Mouse (Mus musculus): ENCODE data around the gene Hikeshi. TPM values are rescaled to one million over a fixed set of nuclear protein-coding genes. Genes with fewer than 3 reads are reported as not detected.

Gene Hikeshi
- total RNA-seq, 2 experiments from 2014 or later = 57.4 to 62.7 TPM

DNA sequence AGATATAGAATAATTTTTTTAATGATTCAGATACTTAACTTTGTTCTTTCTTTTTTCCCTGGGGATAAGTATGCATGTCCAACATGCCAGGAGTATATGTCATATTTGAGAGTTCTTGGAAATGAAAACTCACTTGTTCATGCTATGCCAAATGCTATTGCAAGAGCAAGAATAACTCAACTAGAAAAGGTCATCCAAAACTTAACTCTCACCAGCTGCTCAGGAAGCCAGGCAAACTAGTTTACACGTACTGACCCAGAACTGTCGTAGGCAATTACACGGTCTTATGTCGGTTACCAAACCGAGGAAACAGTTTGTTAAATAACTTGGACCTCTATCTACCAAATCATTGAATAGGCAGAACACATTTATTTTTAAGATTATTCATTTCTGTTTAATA lies 24.3 kb downstream of the Hikeshi start:
- ATAC-seq (ENCODE audit: poor library complexity, severe bottlenecking) = no peak

DNA sequence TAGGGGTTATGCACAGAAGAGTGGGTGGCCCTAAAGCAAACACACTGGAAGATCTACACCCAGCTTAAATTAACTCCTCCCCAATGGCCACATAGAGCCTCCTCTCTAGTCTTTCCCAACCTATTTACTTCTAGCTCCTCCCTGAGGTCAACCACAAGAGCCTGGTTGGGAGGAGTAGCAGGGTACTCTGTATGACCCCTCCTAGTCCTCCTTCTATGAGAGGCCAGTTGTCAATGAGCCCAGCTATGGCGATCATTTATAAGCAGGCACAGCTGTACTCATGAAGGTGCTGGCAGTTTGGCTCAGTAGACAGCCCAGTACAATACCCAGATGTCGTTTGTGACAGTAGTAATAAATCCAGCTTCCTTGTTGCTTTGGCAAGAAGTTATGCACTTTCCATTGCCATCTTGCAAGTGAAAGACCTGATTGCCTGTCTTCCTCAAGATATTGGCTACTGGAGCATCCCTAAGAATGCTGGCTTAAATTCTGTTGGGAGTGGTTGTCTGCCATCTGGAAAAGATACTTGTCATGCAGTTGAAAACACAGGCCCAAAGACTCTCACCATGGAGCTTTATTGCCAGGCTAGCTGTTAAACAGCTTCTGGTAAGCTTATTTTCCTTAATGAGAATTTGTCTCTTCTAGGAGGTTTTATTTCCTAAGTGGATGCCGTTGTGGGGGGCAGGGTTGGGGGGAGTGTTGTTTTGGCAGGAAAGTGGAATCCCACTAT lies 27.4 kb downstream of the Hikeshi start:
- ATAC-seq (ENCODE audit: poor library complexity, severe bottlenecking) = no peak

GRCm38 (mm10) chr7:89912356-89912755 lies 28.6 kb downstream of the Hikeshi start:
- no peak for ATAC-seq (ENCODE audit: poor library complexity, severe bottlenecking)

DNA sequence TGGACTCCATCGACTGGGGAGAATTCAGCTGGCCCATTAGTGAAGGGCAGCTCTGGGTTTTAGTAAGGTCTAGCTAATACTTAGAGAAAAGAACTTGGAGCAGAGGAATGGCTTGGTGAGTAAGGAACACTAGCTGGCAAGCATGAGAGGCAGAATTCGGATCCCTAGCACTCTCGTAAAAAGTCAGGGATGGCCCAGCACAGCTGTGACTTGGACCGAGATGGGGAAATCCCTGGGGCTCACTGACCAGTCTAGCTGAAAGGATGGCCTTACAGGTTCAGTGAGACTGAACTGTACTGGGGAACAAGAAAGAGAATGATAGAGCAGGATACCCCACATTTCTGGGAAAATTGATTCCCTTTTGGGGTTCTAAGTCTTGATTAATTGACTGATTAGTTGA lies 31.3 kb downstream of the Hikeshi start:
- ATAC-seq (ENCODE audit: poor library complexity, severe bottlenecking) = no peak

GRCm38 (mm10) chr7:89908899-89909621 lies 31.9 kb downstream of the Hikeshi start:
- ATAC-seq (ENCODE audit: poor library complexity, severe bottlenecking) = no peak

DNA sequence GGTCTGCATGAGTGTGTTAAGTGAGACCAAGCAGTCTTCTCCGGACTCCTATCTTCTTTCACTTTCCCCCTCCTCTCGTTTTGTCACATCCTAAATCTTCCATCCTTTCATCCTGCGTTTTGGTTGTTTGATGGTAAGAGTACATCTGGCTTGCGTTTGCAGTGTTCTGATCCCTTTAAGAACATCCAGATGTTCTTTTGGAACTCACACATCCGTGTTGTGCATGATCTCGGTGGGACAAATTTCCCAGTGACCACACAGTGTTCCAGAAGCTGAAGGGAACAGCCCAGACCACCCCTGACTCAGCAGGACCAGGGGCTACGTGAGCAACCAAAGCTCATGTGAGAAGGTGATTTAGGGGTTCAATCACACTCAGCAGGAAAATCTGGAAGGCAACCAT lies 32.6 kb downstream of the Hikeshi start:
- no peak for ATAC-seq (ENCODE audit: poor library complexity, severe bottlenecking)

- ATAC-seq (ENCODE audit: poor library complexity, severe bottlenecking) = peak; percentile 80
These were observed 33.1 kb downstream of the Hikeshi start for GRCm38 (mm10) chr7:89907950-89908349.

DNA sequence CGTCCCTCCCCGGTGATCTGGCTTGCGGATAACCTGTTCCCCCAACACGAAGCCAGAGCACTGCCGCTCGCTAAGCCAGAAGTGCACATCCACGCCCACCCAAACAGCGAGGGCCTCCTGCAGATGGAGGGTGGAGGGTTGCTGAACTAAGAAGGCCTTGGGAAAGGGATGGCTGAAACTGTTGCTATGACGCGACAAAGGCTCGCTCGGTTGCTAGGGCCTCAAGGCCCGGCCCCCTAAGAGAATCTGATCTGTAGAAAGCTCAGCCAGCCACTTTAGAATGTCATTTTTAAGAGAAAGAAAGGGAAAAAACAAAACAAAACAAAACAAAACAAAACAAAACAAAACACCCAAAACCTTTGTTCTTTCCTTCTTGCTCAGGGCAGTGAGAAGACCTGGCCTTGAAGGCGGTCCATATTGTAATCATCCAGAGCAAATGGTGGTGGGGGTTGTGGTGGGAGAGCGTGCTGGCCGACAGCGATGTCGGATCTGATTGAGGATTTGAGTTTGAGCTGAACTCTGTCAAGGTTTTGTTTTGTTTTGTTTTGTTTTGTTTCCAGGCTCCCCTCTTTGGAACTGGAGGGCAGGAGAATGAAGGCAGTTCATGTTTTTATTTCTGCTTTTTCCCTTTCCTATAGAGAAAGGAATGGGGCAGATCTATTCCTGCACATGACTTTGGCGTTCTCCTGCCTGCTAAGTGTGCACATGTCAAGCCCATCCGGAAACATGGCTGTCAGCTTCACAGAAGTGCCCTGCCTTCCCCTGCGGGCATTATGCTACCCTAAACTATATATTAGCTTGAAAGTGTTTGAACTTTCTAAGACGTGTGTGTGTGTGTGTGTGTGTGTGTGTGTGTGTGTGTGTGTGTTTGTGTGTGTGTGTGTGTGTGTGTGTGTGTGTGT lies 37.3 kb downstream of the Hikeshi start, which contains the start of gene Ccdc81:
TSS of gene Ccdc81 (minus strand) at position 188 of the 902 bp plus-strand sequence.
- ATAC-seq (ENCODE audit: poor library complexity, severe bottlenecking) = no peak

DNA sequence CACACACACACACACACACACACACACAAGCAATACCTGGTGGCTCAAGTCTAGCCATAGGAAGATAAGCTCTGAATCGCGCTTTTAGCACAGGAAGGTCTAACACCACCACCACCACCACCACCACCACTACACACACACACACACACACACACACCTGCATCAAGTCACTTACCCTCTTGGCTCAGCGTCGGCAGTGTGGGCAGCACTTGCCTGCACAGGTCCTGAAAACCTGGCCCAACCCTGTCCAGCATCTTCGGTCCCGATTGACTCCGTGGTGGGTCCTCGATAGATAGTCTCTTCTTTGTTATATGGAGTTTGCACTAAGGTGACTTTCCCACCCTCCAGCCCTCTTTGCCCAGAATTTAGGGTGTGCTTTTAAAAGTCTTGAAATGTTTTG lies 38.0 kb downstream of the Hikeshi start:
- ATAC-seq (ENCODE audit: poor library complexity, severe bottlenecking) = no peak

DNA sequence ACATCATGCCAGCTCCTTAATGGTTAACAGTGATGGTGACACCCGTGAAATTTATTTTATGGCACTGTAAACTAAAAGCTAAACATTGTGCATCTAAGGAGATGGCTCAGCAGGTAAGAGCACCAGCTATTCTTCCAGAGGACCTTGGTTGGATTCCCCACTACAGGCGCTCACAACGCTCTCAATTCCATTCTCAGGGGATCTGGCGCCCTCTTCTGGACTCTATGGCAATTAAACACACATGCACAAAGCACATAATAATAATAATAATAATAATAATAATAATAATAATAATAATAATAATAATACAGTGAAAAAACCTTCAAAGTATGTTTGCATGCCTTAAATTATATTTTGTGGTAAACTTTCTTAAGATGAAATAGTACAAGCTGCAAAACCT lies 49.1 kb downstream of the Hikeshi start:
- no peak for ATAC-seq (ENCODE audit: poor library complexity, severe bottlenecking)

GRCm38 (mm10) chr7:89891412-89891811 lies 49.6 kb downstream of the Hikeshi start:
- ATAC-seq (ENCODE audit: poor library complexity, severe bottlenecking) = no peak

- no peak for ATAC-seq (ENCODE audit: poor library complexity, severe bottlenecking)
These were observed 56.5 kb downstream of the Hikeshi start for GRCm38 (mm10) chr7:89884551-89884950.

DNA sequence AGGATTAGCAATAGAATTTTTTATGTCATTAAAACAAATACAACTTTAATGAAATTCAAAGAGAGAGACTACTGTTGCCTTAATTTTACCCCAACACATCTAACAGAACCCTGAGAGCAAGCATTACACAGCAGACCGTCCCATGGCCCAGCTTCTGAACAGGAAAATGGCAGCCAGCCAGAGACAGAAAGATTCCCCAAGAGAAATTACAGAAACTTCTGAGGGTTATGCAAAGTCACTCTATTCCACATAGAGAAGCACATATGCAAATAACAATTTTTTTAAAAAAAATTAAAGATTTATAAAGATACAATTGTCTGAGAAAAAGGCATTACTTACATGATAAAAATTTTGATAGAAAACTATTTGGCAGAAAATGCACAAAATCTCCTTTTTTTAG lies 61.3 kb downstream of the Hikeshi start:
- ATAC-seq (ENCODE audit: poor library complexity, severe bottlenecking) = no peak

Other genes with a start within 250 kb of the Hikeshi start
- gene Ccdc81, start 37.6 kb downstream of the Hikeshi start, total RNA-seq (2015) = not detected in 2 replicates
- gene Ccdc81, start 37.6 kb downstream of the Hikeshi start, total RNA-seq (2017) = 0.04 TPM in 1 of 2 replicates, not detected in the other
- gene Eed, start 39.8 kb upstream of the Hikeshi start, total RNA-seq (2015) = 126 and 156 TPM in 2 replicates
- 114 and 124 TPM in 2 replicates for gene Eed, start 39.8 kb upstream of the Hikeshi start, total RNA-seq (2017)
- gene Picalm, start 189.0 kb upstream of the Hikeshi start, total RNA-seq (2015) = 253 and 272 TPM in 2 replicates
- 252 and 280 TPM in 2 replicates for gene Picalm, start 189.0 kb upstream of the Hikeshi start, total RNA-seq (2017)